Mouse (Mus musculus) heart, embryonic 11.5 days (tissue): ENCODE measurements around the gene Letm1. TPM values are rescaled to one million over a fixed set of nuclear protein-coding genes. Genes with fewer than 3 reads are reported as not detected.

Experiments
- ATAC-seq: fragments of 200-750 bp; cut with Nextera tagmentation; replicated peaks from 2 replicates; pipeline ENCODE4 v1.8.0; 2017; ENCODE audit warnings: moderate library complexity; ENCODE audit not compliant: insufficient number of reproducible peaks, low FRiP score, low TSS enrichment
- H3K27ac ChIP-seq: fragments of 300-500 bp; sonication (generic); 2 replicates; pipeline ENCODE4 v1.5.1; 2014; ENCODE audit warnings: mild to moderate bottlenecking, low read depth, low read length
- H3K27me3 ChIP-seq: fragments of 300-500 bp; sonication (generic); 2 replicates; pipeline ENCODE4 v1.6.1; 2014; ENCODE audit warnings: mild to moderate bottlenecking, low read length, mixed read lengths; ENCODE audit not compliant: control insufficient read depth, insufficient read depth
- H3K36me3 ChIP-seq: fragments of 300-500 bp; sonication (generic); 2 replicates; pipeline ENCODE4 v1.6.1; 2014; ENCODE audit warnings: mild to moderate bottlenecking, low read length, moderate library complexity, mixed read lengths; ENCODE audit not compliant: control insufficient read depth, insufficient read depth
- H3K4me1 ChIP-seq: fragments of 300-500 bp; sonication (generic); 2 replicates; pipeline ENCODE4 v1.6.1; 2014; ENCODE audit warnings: low read length; ENCODE audit not compliant: control insufficient read depth, insufficient read depth
- H3K4me2 ChIP-seq: fragments of 300-500 bp; sonication (generic); 2 replicates; pipeline ENCODE4 v1.6.1; 2014; ENCODE audit warnings: mild to moderate bottlenecking, moderate library complexity
- H3K4me3 ChIP-seq: fragments of 300-500 bp; sonication (generic); 2 replicates; pipeline ENCODE4 v1.5.1; 2014; ENCODE audit warnings: low read depth, low read length
- H3K9ac ChIP-seq: fragments of 300-500 bp; sonication (generic); 2 replicates; pipeline ENCODE4 v1.6.1; 2014; ENCODE audit warnings: mild to moderate bottlenecking, low read depth, low read length, moderate library complexity
- H3K9me3 ChIP-seq: fragments of 300-500 bp; sonication (generic); replicated peaks from 2 replicates; pipeline ENCODE4 v1.6.1; 2016; ENCODE audit warnings: low read length; ENCODE audit not compliant: control insufficient read depth
- WGBS: fragments of 180-500 bp; shearing (Covaris S2); extraction: QIAGEN DNeasy Blood & Tissue Kit; methylation state at CpG from one replicate; pipeline ENCODE4 v1.1.7; 2014; ENCODE audit not compliant: insufficient replicate concordance; 5-methylcytosine and 5-hydroxymethylcytosine counted together
- polyA plus RNA-seq: library from polyadenylated mRNA; unstranded; fragments of >200 nt; fragmentation: Nextera tagmentation; extraction: Ambion mirVana; gene quantifications from 2 replicates; pipeline ENCODE4 v1.2.1, GENCODE M21; 2014

Letm1 gene
- 40.3 and 44.5 TPM in 2 replicates for polyA plus RNA-seq

GRCm38 (mm10) chr5:33782345-33782998 is at the start of gene Letm1:
Gene Letm1, minus strand, starts transcription at chr5:33782817.
- peak; percentile 99 for ATAC-seq
- peaks cover 4% of the 10 kb centered on the region for H3K36me3 ChIP-seq
- H3K4me3 ChIP-seq = peak within 1 kb of the TSS; percentile 89
- WGBS = under 1% methylated on average over 56 of the region's 65 CpGs
- peak within 1 kb of the TSS; percentile 88 for H3K27ac ChIP-seq
- H3K4me1 ChIP-seq = peaks cover 12% of the 10 kb centered on the region
- no peaks in the 10 kb centered on the region for H3K9me3 ChIP-seq
- peak within 1 kb of the TSS; percentile 89 for H3K4me2 ChIP-seq
- H3K9ac ChIP-seq = peak within 1 kb of the TSS; percentile 87
- H3K27me3 ChIP-seq = no peaks in the 10 kb centered on the region

- 76% methylated on average over 1 of the region's 1 CpGs for WGBS
- H3K4me3 ChIP-seq = no peak overlapping the region
These were observed 48.2 kb upstream of the Letm1 start for GRCm38 (mm10) chr5:33830832-33831231.

GRCm38 (mm10) chr5:33829958-33830357 is 47.3 kb upstream of the Letm1 start:
- H3K4me3 ChIP-seq = no peak overlapping the region
- H3K9ac ChIP-seq = no peak overlapping the region
- no peak overlapping the region for H3K27ac ChIP-seq
- no peak for ATAC-seq
- no peak overlapping the region for H3K4me2 ChIP-seq
- H3K9me3 ChIP-seq = no peaks in the 10 kb centered on the region
- H3K4me1 ChIP-seq = peaks cover 4% of the 10 kb centered on the region; the same call in 1 of the 2 replicates
- WGBS = 76% methylated on average over 3 of the region's 3 CpGs
- no peaks in the 10 kb centered on the region for H3K27me3 ChIP-seq
- H3K36me3 ChIP-seq = no peaks in the 10 kb centered on the region

More at GRCm38 (mm10) chr5:33830832-33831231, 48.2 kb upstream of the Letm1 start:
- Histone ChIP-seq H3K4me1 (no peaks in the 10 kb centered on the region), H3K27ac (no peak overlapping the region), H3K9me3 (no peaks in the 10 kb centered on the region), H3K9ac (no peak overlapping the region), H3K4me2 (no peak overlapping the region), H3K36me3 (no peaks in the 10 kb centered on the region), H3K27me3 (no peaks in the 10 kb centered on the region)
- ATAC-seq = no peak

- no peak overlapping the region for H3K9ac ChIP-seq
- H3K4me2 ChIP-seq = no peak overlapping the region
- H3K36me3 ChIP-seq = no peaks in the 10 kb centered on the region
- WGBS = 89% methylated on average over 8 of the region's 8 CpGs
- no peaks in the 10 kb centered on the region for H3K27me3 ChIP-seq
- H3K4me3 ChIP-seq = no peak overlapping the region
- H3K4me1 ChIP-seq = peaks cover 17% of the 10 kb centered on the region
- no peak for ATAC-seq
- H3K9me3 ChIP-seq = no peaks in the 10 kb centered on the region
- H3K27ac ChIP-seq = no peak overlapping the region
These were observed 45.5 kb upstream of the Letm1 start for GRCm38 (mm10) chr5:33828107-33828506.

GRCm38 (mm10) chr5:33826001-33826400 is 43.4 kb upstream of the Letm1 start:
- Histone ChIP-seq H3K4me1 (peaks cover 25% of the 10 kb centered on the region), H3K4me2 (no peak overlapping the region), H3K4me3 (no peak overlapping the region), H3K27me3 (no peaks in the 10 kb centered on the region), H3K9me3 (no peaks in the 10 kb centered on the region), H3K9ac (no peak overlapping the region), H3K36me3 (no peaks in the 10 kb centered on the region), H3K27ac (no peak overlapping the region)
- no peak for ATAC-seq

- H3K27ac ChIP-seq = no peak overlapping the region
- H3K9ac ChIP-seq = 0 out of 2 replicates have a peak overlapping the region, but pooled peaks have one; percentile 40
- ATAC-seq = no peak
- H3K4me2 ChIP-seq = peak overlapping the region; percentile 93
- peak overlapping the region; percentile 100 for H3K4me3 ChIP-seq
- H3K36me3 ChIP-seq = no peaks in the 10 kb centered on the region
- H3K9me3 ChIP-seq = no peaks in the 10 kb centered on the region
- peaks cover 35% of the 10 kb centered on the region for H3K4me1 ChIP-seq
- 49% methylated on average over 3 of the region's 3 CpGs for WGBS
- H3K27me3 ChIP-seq = no peaks in the 10 kb centered on the region
These were observed 39.8 kb upstream of the Letm1 start for GRCm38 (mm10) chr5:33822456-33822855.

- WGBS = 41% methylated on average over 2 of the region's 2 CpGs
- Histone ChIP-seq H3K27me3 (no peaks in the 10 kb centered on the region), H3K4me2 (peak overlapping the region; percentile 93), H3K36me3 (no peaks in the 10 kb centered on the region), H3K4me3 (peak overlapping the region; percentile 100), H3K9ac (no peak overlapping the region; the same call in 1 of the 2 replicates), H3K4me1 (peaks cover 35% of the 10 kb centered on the region), H3K27ac (no peak overlapping the region), H3K9me3 (no peaks in the 10 kb centered on the region)
- ATAC-seq = no peak
These were observed 39.3 kb upstream of the Letm1 start for GRCm38 (mm10) chr5:33821901-33822427.

GRCm38 (mm10) chr5:33820733-33821621 is 38.4 kb upstream of the Letm1 start:
- peaks cover 35% of the 10 kb centered on the region for H3K4me1 ChIP-seq
- peak; percentile 67 for ATAC-seq
- no peaks in the 10 kb centered on the region for H3K36me3 ChIP-seq

More at GRCm38 (mm10) chr5:33820733-33821621, 38.4 kb upstream of the Letm1 start:
- Histone ChIP-seq H3K27me3 (no peaks in the 10 kb centered on the region), H3K4me2 (peak overlapping the region; percentile 93), H3K9ac (peak overlapping the region; percentile 99), H3K4me3 (peak overlapping the region; percentile 100), H3K9me3 (no peaks in the 10 kb centered on the region), H3K27ac (peak overlapping the region; percentile 99)
- under 1% methylated on average over 104 of the region's 121 CpGs for WGBS
